Mouse (Mus musculus) embryonic facial prominence, embryonic 15.5 days (tissue): ENCODE measurements around the gene Far1. TPM values are rescaled to one million over a fixed set of nuclear protein-coding genes. Genes with fewer than 3 reads are reported as not detected.

Experiments
- ATAC-seq: fragments of 200-750 bp; cut with Nextera tagmentation; 2 replicates; pipeline ENCODE4 v1.8.0; 2017; ENCODE audit warnings: low read depth, moderate TSS enrichment; ENCODE audit not compliant: insufficient number of reproducible peaks, low FRiP score, low TSS enrichment
- H3K27ac ChIP-seq: fragments of 300-500 bp; sonication (generic); replicated peaks from 2 replicates; pipeline ENCODE4 v1.5.1; 2015; ENCODE audit warnings: mild to moderate bottlenecking, inconsistent platforms
- H3K27me3 ChIP-seq: fragments of 300-500 bp; sonication (generic); 2 replicates; pipeline ENCODE4 v1.6.1; 2015; ENCODE audit warnings: inconsistent platforms
- H3K36me3 ChIP-seq: fragments of 300-500 bp; sonication (generic); 2 replicates; pipeline ENCODE4 v1.6.1; 2015; ENCODE audit warnings: mild to moderate bottlenecking, inconsistent platforms
- H3K4me1 ChIP-seq: fragments of 300-500 bp; sonication (generic); 2 replicates; pipeline ENCODE4 v1.6.1; 2015; ENCODE audit warnings: inconsistent platforms
- H3K4me2 ChIP-seq: fragments of 300-500 bp; sonication (generic); replicated peaks from 2 replicates; pipeline ENCODE4 v1.6.1; 2015; ENCODE audit warnings: mild to moderate bottlenecking, inconsistent platforms
- H3K4me3 ChIP-seq: fragments of 300-500 bp; sonication (generic); replicated peaks from 2 replicates; pipeline ENCODE4 v1.5.1; 2015; ENCODE audit warnings: mild to moderate bottlenecking, inconsistent platforms
- H3K9ac ChIP-seq: fragments of 300-500 bp; sonication (generic); 2 replicates; pipeline ENCODE4 v1.6.1; 2015; ENCODE audit warnings: inconsistent platforms
- H3K9me3 ChIP-seq: fragments of 300-500 bp; sonication (generic); replicated peaks from 2 replicates; pipeline ENCODE4 v1.6.1; 2016; ENCODE audit warnings: inconsistent platforms
- WGBS: fragments of 180-500 bp; shearing (Covaris S2); methylation state at CpG from one replicate; pipeline ENCODE4 v1.1.7; 2015; 5-methylcytosine and 5-hydroxymethylcytosine counted together
- polyA plus RNA-seq: library from polyadenylated mRNA; unstranded; fragments of >200 nt; fragmentation: Nextera tagmentation; extraction: Ambion mirVana; gene quantifications from 2 replicates; pipeline ENCODE4 v1.2.1, GENCODE M21; 2015

Far1 gene
- 68.5 and 72.2 TPM in 2 replicates for polyA plus RNA-seq

DNA sequence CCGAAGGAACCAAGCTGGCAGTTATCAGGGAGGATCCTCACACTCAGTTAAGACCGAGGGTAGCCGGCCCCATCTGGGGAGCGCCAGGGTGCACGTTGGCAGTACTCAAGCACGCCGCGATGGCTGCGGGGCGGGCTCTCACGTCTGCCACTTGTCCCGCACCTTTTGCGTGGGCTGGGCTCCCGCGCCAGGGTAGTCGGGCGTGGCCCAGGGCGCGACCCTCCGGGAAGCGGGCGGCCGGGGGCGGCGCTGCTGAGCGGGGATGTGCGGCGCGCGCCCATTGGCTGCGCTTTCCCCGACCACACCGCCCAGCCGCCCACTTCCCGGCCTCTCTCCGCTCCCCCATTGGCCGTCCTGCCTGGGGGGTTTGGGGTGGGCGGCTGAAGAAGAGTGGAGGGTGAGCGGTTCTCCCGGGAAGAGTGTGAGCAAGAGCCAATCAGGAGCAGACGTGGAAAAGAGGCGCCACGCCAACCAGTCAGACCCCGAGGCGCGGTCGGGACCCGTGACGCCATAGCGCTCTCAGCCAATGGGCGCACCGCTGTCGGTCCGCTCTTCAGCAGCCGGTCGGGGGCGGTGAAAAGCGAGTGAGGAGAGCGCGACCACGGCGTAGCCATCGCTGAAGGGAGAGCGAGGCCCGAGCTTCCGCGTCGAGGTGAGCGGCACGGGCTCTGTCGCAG is at the start of gene Far1:
Gene Far1, plus strand, starts transcription at position 549 of the 677 bp plus-strand sequence.
- ATAC-seq, result peak; percentile 99
- peak within 1 kb of the TSS; percentile 92 for H3K4me3 ChIP-seq
- H3K36me3 ChIP-seq, result no peaks in the 10 kb centered on the region
- under 1% methylated on average over 68 of the region's 71 CpGs for WGBS
- peak within 1 kb of the TSS; percentile 91 for H3K27ac ChIP-seq
- H3K4me2 ChIP-seq, result peak within 1 kb of the TSS; percentile 89
- H3K4me1 ChIP-seq, result 0 out of 2 replicates have a peak, but pooled peaks cover 16% of the 10 kb centered on the region
- peak within 1 kb of the TSS; percentile 92 for H3K9ac ChIP-seq
- H3K9me3 ChIP-seq, result no peaks in the 10 kb centered on the region
- H3K27me3 ChIP-seq, result no peaks in the 10 kb centered on the region

DNA sequence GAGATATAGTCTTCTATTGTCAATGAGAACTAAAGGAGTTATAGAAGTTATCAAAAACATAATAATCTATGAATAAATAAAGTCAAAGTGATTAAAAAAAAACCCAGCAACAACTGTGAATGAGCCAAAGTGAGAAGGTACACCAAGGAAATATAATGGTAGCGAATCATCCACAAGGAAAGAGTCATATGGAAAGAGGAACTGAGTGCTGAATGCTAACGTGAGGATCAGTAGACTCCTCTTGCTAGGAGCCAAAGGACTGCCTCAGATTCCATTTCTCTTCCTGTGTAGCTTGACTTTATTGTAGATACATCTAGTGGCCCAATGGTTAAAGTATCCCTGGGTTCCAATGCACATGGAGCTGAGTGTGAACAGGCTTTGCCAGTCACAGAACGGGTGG is 45.3 kb upstream of the Far1 start:
- Histone ChIP-seq H3K27me3 (no peaks in the 10 kb centered on the region), H3K27ac (no peak overlapping the region), H3K4me2 (no peak overlapping the region), H3K9ac (no peak overlapping the region), H3K4me1 (no peaks in the 10 kb centered on the region), H3K36me3 (no peaks in the 10 kb centered on the region), H3K4me3 (no peak overlapping the region), H3K9me3 (no peaks in the 10 kb centered on the region)
- WGBS, result 75% methylated on average over 3 of the region's 3 CpGs
- ATAC-seq, result no peak

DNA sequence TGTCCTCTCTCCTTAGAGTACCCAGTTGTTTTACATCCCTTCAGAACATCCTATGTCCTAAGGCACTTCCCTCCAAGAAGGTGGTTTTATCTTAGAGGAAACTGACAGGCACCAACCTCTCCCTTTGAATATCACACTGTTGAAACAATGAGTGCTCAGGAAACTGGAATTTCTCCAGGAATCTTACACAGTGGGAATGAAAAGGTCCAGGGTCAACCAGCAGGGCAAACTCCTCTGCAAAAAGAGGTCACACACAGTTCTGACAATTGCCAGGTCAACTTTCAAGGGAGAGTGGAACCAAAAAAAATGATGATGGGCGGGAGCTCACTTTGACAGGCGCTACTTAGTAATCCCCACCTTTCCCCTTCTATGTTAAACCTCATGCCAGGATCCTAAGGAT is 43.0 kb upstream of the Far1 start:
- H3K4me1 ChIP-seq, result no peaks in the 10 kb centered on the region
- H3K27me3 ChIP-seq, result no peaks in the 10 kb centered on the region
- WGBS, result 63% methylated on average over 2 of the region's 2 CpGs
- no peak overlapping the region for H3K4me2 ChIP-seq
- no peak for ATAC-seq
- H3K9me3 ChIP-seq, result no peaks in the 10 kb centered on the region
- no peak overlapping the region for H3K4me3 ChIP-seq
- no peaks in the 10 kb centered on the region for H3K36me3 ChIP-seq
- no peak overlapping the region for H3K9ac ChIP-seq
- H3K27ac ChIP-seq, result no peak overlapping the region

DNA sequence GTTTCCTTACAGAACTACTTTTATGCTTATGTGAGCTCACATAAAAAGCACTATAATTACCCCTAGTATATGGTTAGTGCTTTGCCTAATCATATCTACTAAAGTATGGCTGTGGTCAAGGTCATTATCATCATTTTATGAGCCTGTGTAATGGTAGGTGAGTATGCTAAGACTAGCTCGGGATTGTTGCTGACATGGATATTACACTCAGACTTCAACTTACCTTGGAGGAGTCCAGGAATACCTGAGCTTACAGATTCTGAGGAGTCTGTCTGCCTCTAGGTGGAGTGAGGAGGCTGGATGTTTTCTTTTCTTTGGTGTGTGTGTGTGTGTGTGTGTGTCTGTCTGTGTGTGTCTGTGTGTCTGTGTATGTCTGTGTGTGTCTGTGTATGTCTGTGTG is 42.0 kb upstream of the Far1 start:
- Histone ChIP-seq H3K4me2 (no peak overlapping the region), H3K4me1 (no peaks in the 10 kb centered on the region), H3K9me3 (no peaks in the 10 kb centered on the region), H3K36me3 (no peaks in the 10 kb centered on the region), H3K9ac (no peak overlapping the region), H3K27ac (no peak overlapping the region), H3K4me3 (no peak overlapping the region), H3K27me3 (no peaks in the 10 kb centered on the region)
- 55% methylated on average over 1 of the region's 1 CpGs for whole genome bisulfite sequencing
- no peak for ATAC-seq

DNA sequence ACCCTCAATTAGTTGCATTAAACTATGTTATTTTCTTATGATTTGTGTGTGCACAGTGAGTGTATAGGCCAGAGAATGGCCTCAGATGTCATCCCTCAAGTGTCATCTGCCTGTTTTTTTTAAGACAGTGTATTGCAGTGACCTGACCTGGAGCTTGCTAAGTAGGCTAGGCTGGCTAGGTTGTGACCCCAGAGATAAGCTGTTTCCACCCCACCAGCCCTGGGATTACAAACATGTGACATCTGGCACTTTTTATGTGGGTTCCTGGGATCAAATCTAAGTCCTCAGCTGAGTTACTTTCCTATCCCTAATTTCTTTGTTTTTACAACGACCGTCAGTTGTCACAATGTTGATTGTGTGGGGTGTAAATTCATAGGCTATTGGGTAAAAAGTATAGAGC is 17.8 kb upstream of the Far1 start:
- Histone ChIP-seq H3K4me3 (no peak overlapping the region), H3K27ac (no peak overlapping the region), H3K9ac (no peak overlapping the region), H3K9me3 (no peaks in the 10 kb centered on the region), H3K27me3 (no peaks in the 10 kb centered on the region), H3K36me3 (no peaks in the 10 kb centered on the region), H3K4me2 (no peak overlapping the region), H3K4me1 (no peaks in the 10 kb centered on the region)
- no peak for ATAC-seq
- 60% methylated on average over 2 of the region's 2 CpGs for WGBS

DNA sequence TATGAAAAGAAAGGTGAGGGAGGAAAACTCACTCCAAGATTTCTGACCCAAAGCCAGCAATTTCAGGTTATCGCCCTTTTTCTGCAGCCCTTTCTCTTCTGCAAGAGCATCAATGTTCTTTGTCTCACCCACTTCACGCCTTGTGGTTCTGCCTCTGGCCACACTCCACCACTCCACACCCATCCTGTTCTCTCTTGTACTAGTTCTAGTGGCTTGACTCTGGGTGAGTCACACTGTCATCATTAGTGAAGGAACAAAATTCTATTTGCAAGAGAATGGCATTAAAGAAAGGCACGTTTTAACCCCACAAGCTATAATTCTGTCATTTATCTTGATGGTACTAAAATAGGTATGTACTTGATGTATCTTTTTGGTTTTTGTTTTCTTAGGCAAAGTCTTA is 15.2 kb upstream of the Far1 start:
- no peaks in the 10 kb centered on the region for H3K9me3 ChIP-seq
- no peak for ATAC-seq
- no peaks in the 10 kb centered on the region for H3K4me1 ChIP-seq
- H3K9ac ChIP-seq, result no peak overlapping the region
- no peaks in the 10 kb centered on the region for H3K27me3 ChIP-seq
- H3K36me3 ChIP-seq, result no peaks in the 10 kb centered on the region
- H3K4me3 ChIP-seq, result no peak overlapping the region
- H3K4me2 ChIP-seq, result no peak overlapping the region
- 66% methylated on average over 3 of the region's 3 CpGs for WGBS
- H3K27ac ChIP-seq, result no peak overlapping the region

DNA sequence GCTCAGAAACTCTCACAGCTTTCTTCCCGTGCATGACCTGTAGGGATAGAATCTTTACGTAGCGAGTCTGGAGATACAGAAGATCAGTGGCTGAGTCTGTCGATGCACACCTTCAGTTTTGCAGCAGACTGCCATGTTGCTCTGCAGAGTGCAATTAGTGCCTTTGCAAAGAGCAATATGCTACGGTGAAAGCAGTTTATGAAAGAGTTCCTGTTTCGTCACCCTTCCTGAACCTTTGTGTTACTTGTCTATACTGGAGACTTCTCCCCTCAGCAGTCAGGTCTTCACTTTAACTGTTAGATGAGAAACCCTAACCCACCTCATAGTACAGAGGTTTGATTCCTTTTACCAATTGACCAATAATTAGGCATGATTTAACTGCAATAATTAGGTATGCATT is 13.8 kb upstream of the Far1 start:
- Histone ChIP-seq H3K9ac (no peak overlapping the region), H3K4me1 (0 out of 2 replicates have a peak, but pooled peaks cover under 1% of the 10 kb centered on the region), H3K27me3 (no peaks in the 10 kb centered on the region), H3K36me3 (no peaks in the 10 kb centered on the region), H3K9me3 (no peaks in the 10 kb centered on the region), H3K4me3 (no peak overlapping the region), H3K27ac (no peak overlapping the region), H3K4me2 (no peak overlapping the region)
- WGBS, result 76% methylated on average over 6 of the region's 6 CpGs
- ATAC-seq, result no peak

DNA sequence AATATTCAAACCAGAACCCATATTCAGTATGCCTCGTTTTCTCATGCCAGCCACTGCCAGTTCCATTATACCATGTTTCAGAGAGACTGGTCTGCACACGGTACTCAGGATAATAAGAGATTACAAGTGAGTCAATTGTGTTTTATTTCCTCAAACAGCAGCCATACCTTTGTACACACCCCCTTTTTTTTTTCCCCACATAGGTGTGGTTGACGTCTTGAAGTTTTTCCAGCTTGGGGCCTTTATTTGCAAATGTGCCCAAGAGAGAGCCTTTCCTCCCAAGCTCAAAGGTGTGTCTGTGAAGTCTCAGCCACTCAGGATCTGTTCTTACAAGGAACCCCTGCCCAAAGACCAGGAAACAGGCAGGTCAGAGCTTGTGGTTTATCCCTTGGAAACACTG is 11.2 kb upstream of the Far1 start:
- peaks cover 14% of the 10 kb centered on the region for H3K4me1 ChIP-seq
- 51% methylated on average over 3 of the region's 3 CpGs for WGBS
- H3K27ac ChIP-seq, result no peak overlapping the region
- no peak overlapping the region for H3K4me3 ChIP-seq
- no peaks in the 10 kb centered on the region for H3K9me3 ChIP-seq
- no peak overlapping the region for H3K9ac ChIP-seq
- no peaks in the 10 kb centered on the region for H3K27me3 ChIP-seq
- ATAC-seq, result no peak
- H3K36me3 ChIP-seq, result no peaks in the 10 kb centered on the region
- H3K4me2 ChIP-seq, result no peak overlapping the region

DNA sequence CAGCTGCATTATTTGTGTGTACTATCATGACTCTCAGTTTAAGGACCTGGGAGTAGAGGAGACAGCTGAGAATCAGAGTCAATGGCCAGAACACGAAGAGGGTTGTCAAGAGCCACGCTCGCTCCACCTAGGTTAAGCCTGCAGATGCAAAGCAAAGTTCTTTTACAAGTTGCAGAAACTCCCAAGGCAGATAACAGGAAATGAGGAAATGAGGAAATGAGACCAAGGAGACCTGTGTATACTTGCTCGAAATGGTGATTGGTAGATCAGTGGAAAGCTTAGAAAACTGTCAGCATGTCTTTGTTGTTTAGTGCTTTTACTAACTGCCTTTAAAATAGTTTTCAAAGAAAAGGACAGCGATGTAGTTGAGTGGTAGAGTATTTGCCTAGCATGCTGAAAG is 8.6 kb upstream of the Far1 start:
- no peak for ATAC-seq

DNA sequence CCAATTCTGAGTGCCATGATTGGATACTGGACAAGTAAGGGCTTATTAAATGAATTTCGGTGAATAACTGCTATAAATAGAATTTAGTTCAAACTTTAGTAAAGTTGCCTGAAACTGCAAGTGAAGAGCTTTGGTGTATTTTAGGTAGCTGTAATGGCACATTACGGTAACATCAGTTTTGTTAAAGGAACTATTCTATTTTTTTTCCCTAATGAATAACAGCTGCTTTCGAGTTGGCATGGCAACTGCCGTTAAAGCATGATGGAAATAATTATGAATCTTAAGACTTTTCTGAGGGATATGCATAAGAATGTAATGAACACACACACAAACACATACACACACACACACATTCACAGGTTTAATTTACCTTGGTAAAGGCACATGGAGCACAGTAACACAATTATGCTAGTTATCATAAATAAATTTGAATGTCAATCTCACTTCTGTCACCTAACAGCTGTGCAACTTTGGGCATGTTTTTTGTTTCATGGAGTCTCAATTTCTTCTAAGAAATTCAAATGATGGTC is 8.1 kb upstream of the Far1 start:
- WGBS, result 30% methylated on average over 4 of the region's 4 CpGs

More for the DNA sequence above, 8.6 kb upstream of the Far1 start:
- 39% methylated on average over 5 of the region's 5 CpGs for WGBS
- H3K36me3 ChIP-seq, result no peaks in the 10 kb centered on the region
- no peak overlapping the region for H3K4me2 ChIP-seq
- no peak overlapping the region for H3K9ac ChIP-seq
- no peak overlapping the region for H3K4me3 ChIP-seq
- H3K27ac ChIP-seq, result no peak overlapping the region
- no peaks in the 10 kb centered on the region for H3K27me3 ChIP-seq
- peaks cover 14% of the 10 kb centered on the region for H3K4me1 ChIP-seq
- H3K9me3 ChIP-seq, result no peaks in the 10 kb centered on the region

DNA sequence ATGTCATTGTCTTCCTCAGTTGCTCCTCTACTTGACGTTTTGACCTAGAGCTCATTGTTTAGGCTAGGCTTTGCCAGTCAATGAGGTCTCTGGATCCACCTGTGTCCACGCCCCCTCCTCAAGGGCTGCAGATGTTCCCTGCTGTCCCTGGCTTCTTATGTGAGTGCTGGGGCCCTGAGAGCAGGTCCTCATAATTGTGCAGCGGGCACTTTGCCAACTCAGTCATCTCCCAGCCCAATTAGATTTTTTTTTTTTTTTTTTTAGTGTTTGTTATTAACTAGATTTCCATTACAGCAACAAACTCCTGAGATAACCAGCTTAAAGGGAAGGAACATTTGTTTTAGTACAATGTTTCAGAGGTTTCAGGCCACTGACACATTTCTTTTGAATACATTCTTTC is 5.8 kb upstream of the Far1 start:
- Histone ChIP-seq H3K4me2 (no peak overlapping the region), H3K9me3 (no peaks in the 10 kb centered on the region), H3K36me3 (no peaks in the 10 kb centered on the region), H3K4me3 (no peak overlapping the region), H3K27ac (no peak overlapping the region), H3K9ac (no peak overlapping the region), H3K4me1 (peaks cover 17% of the 10 kb centered on the region), H3K27me3 (no peaks in the 10 kb centered on the region)
- 55% methylated on average over 3 of the region's 3 CpGs for WGBS
- no peak for ATAC-seq

More for the DNA sequence above, 8.1 kb upstream of the Far1 start:
- Histone ChIP-seq H3K27ac (no peak overlapping the region), H3K4me2 (no peak overlapping the region), H3K4me3 (no peak overlapping the region), H3K9ac (no peak overlapping the region), H3K9me3 (no peaks in the 10 kb centered on the region), H3K4me1 (peaks cover 14% of the 10 kb centered on the region), H3K27me3 (no peaks in the 10 kb centered on the region), H3K36me3 (no peaks in the 10 kb centered on the region)
- ATAC-seq, result no peak

DNA sequence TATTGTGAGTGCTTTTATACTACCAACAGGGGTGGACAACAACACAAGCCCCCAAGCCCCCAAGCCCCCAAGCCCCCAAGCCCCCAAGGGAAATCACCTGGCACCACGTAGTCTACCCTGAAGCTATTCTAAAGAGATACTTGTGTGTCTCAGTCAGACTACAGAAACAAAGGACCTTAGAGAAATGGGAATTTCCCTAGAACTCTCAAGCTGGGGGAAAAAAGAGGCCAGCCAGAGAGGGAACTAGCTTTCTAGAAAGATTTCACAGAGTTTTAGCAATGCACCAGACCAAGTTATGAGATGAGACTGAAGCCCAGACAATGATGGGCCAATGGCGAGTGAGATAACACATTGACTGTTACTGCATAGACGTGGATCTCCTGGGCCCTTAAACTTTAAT is 2.2 kb upstream of the Far1 start:
- no peak overlapping the region for H3K27ac ChIP-seq
- peaks cover 20% of the 10 kb centered on the region for H3K4me1 ChIP-seq
- H3K9me3 ChIP-seq, result no peaks in the 10 kb centered on the region
- H3K36me3 ChIP-seq, result no peaks in the 10 kb centered on the region
- no peak overlapping the region for H3K9ac ChIP-seq
- H3K4me3 ChIP-seq, result no peak overlapping the region
- ATAC-seq, result no peak
- H3K27me3 ChIP-seq, result no peaks in the 10 kb centered on the region
- 76% methylated on average over 3 of the region's 3 CpGs for WGBS
- H3K4me2 ChIP-seq, result no peak overlapping the region
